Mouse (Mus musculus): ENCODE measurements around the gene Rhot2.

DNA sequence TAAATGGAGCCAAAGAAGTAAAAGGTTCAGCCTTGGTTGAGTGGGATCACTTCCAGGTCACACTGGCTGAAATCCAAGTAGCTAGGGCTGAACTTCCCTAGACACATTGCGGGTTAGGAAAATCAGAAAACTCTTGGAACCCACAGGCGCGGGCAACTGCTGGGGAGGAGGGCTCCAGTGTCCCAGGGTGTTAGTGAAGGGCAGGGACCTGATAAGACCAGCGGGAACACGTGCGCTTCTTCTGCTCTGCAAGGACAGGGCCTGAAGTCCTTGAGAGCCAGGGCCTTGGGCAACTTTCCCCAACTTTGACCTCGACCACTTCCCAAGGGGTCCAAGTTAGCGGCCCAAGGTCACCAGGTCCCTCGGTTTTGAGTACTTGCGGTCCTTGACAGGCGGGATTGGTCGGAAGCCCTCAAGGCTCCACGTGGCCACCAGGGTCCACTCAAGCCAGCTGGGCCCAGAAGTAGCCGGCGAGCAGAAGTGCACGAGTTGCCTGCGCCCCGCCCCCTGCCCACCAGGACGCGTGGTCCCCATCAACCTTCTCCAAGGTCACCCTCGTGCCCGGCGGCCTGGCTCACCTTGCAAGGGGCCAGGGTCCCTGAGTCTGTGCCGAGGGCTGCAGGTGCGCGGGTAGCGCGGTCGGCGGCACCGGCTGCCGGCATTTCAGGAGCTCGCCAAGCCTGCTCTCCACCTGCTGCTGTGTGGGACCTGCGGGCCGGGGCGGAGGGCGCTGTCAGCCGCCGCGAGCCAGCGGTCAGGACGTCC lies 23.4 kb upstream of the Rhot2 start:
- TF ChIP-seq POLR2A (IDR thresholded peaks at IDR 0.05; ENCODE audit: insufficient read length, low read depth) = no peak
- no peak for TF ChIP-seq TCF12 (IDR thresholded peaks at IDR 0.05; ENCODE audit: insufficient read depth, poor library complexity, severe bottlenecking)
- TF ChIP-seq USF1 (IDR thresholded peaks at IDR 0.05; ENCODE audit: low read depth) = no peak
- no peak for TF ChIP-seq E2F4 (IDR thresholded peaks at IDR 0.05; ENCODE audit: insufficient read depth)
- peak in 1 of 3 experiments; percentile 52 for TF ChIP-seq MYOD1 (IDR thresholded peaks at IDR 0.05; ENCODE audit: control insufficient read depth in 1 of 3, insufficient read length in 2 of 3, low read depth in 2 of 3)
- no peak for TF ChIP-seq POLR2AphosphoS2 (IDR thresholded peaks at IDR 0.05; ENCODE audit: insufficient read length, low read depth)
- peak in 2 of 3 experiments; percentile 34 to 67 for TF ChIP-seq MYOG (IDR thresholded peaks at IDR 0.05; ENCODE audit: control insufficient read depth in 1 of 3, insufficient read depth in 1 of 3, insufficient read length in 2 of 3, low read depth in 2 of 3)
- no peak for TF ChIP-seq CEBPB (IDR thresholded peaks at IDR 0.05; ENCODE audit: insufficient read depth, poor library complexity, severe bottlenecking)
- TF ChIP-seq MAX (IDR thresholded peaks at IDR 0.05; ENCODE audit: low read depth) = no peak
- no peak for TF ChIP-seq TCF3 (IDR thresholded peaks at IDR 0.05; ENCODE audit: insufficient read length, low read depth)
